Mouse (Mus musculus) fibroblast of lung, adult 2 months (primary cell): ENCODE measurements at regions not wholly inside any gene's neighbourhood (a gene's known extent, or its start where the extent isn't known, plus 50 kb on each side); places are given as distances from the start of the nearest gene placed in this dataset.

Experiments
- DNase-seq: peaks from one replicate; pipeline ENCODE4 v3.0.0-alpha.2; 2011; ENCODE audit warnings: low read depth

GRCm38 (mm10) chr16:46331336-46331735 is 167.0 kb downstream of the Nectin3 start:
- no peak for DNase-seq

- DNase-seq: no peak
Measured at GRCm38 (mm10) chr16:46299079-46299721, 144.3 kb upstream of the Gm4737 start.

- no peak for DNase-seq
Measured at GRCm38 (mm10) chr16:46297192-46297591, 142.3 kb upstream of the Gm4737 start.

GRCm38 (mm10) chr16:46296412-46296811 is 141.5 kb upstream of the Gm4737 start:
- DNase-seq: no peak

GRCm38 (mm10) chr16:46293831-46294230 is 139.0 kb upstream of the Gm4737 start:
- no peak for DNase-seq

GRCm38 (mm10) chr16:46291067-46291833 is 136.4 kb upstream of the Gm4737 start:
- DNase-seq: no peak

- DNase-seq: no peak
Measured at GRCm38 (mm10) chr16:46290199-46290598, 135.3 kb upstream of the Gm4737 start.

- DNase-seq: no peak
Measured at GRCm38 (mm10) chr16:46267533-46267932, 112.7 kb upstream of the Gm4737 start.

- no peak for DNase-seq
Measured at GRCm38 (mm10) chr16:46251639-46252038, 96.8 kb upstream of the Gm4737 start.

GRCm38 (mm10) chr16:46250943-46251342 is 96.1 kb upstream of the Gm4737 start:
- DNase-seq: no peak

GRCm38 (mm10) chr16:46245598-46245997 is 90.7 kb upstream of the Gm4737 start:
- DNase-seq: no peak

- DNase-seq: no peak
Measured at GRCm38 (mm10) chr16:46228744-46229143, 73.9 kb upstream of the Gm4737 start.

- DNase-seq: no peak
Measured at GRCm38 (mm10) chr16:46223084-46223600, 68.3 kb upstream of the Gm4737 start.

GRCm38 (mm10) chr16:46212504-46212903 is 57.6 kb upstream of the Gm4737 start:
- peak; percentile 22 for DNase-seq

- DNase-seq: peak; percentile 20
Measured at GRCm38 (mm10) chr16:46211914-46212313, 57.0 kb upstream of the Gm4737 start.

- no peak for DNase-seq
Measured at GRCm38 (mm10) chr16:46205114-46205513, 50.2 kb upstream of the Gm4737 start.
